ENCODE assay signal across 21 mouse cellular contexts in genomic region chr10:93114782-93115181, GRCm38 (mm10). TPM values are rescaled to one million over a fixed set of nuclear protein-coding genes. Genes with fewer than 3 reads are reported as not detected.
A peak's percentile ranks its signal among the peaks of the same experiment; 100 is the strongest.
DNase-seq lines count a peak whose midpoint lies in the region; ATAC-seq and TF ChIP-seq lines count a peak whose summit lies in the region.
"Had no signal": no experiment of that assay in that cellular context is flagged by ENCODE, and none has a peak within 500 bp of the region (broad histone marks: within the 10 kb centered on the region; RNA-seq: fewer than 3 reads in every experiment).

No protein-coding gene starts in this region.

- DNase-seq in heart, adult 11 months, result peak; percentile 45
- no peak for DNase-seq in heart, adult 2 months
- DNase-seq in frontal cortex, adult 2 months (ENCODE audit: extremely low spot score in 1 of 2, low spot score in 1 of 2), result no peak
- DNase-seq in MN1 (ENCODE audit: low spot score), result no peak
- no peak for DNase-seq in lung, adult 18-20 months
- DNase-seq: adrenal gland, postnatal 14 days; cerebellum, adult 11-12 months; cerebellum, postnatal 14 days; gastrocnemius, postnatal 36 days; kidney, adult 11 months; kidney, postnatal 10 days; lung, adult 2 months had no signal

- H3K79me2 ChIP-seq in heart, adult 2 months (replicated peaks; ENCODE audit: control insufficient read depth, insufficient read depth, low read length), result no peaks in the 10 kb centered on the region

- peak; percentile 83 for ATAC-seq in erythroblast, adult 5-6 weeks (replicated peaks; ENCODE audit: low FRiP score, poor library complexity, severe bottlenecking)
- ATAC-seq in liver, embryonic 16.5 days (ENCODE audit: low read depth), result peak; percentile 66
- no peak for ATAC-seq in kidney, embryonic 14.5 days (ENCODE audit: low FRiP score, low TSS enrichment)
- ATAC-seq: Patski had no signal

- no peak for TF ChIP-seq POLR2A in heart, adult 2 months (IDR thresholded peaks at IDR 0.05; ENCODE audit: insufficient read depth, low read depth, low read length)

- H3K4me3 ChIP-seq in heart, adult 2 months, result no peak overlapping the region
- H3K4me3 ChIP-seq in liver, embryonic 16.5 days (ENCODE audit: low read depth, low read length), result no peak overlapping the region
- no peak overlapping the region for H3K4me3 ChIP-seq in kidney, embryonic 14.5 days (ENCODE audit: low read length)
- H3K4me3 ChIP-seq: embryonic facial prominence, embryonic 15.5 days; heart, embryonic 10.5 days; midbrain, embryonic 10.5 days; neural tube, embryonic 12.5 days had no signal

- TF ChIP-seq CTCF in heart, adult 2 months (IDR thresholded peaks at IDR 0.05), result no peak

- 83% methylated on average over 1 of the region's 1 CpGs for WGBS in heart, adult 2 months
- 83% methylated on average over 1 of the region's 1 CpGs for WGBS in liver, embryonic 16.5 days (ENCODE audit: insufficient replicate concordance)
- WGBS in kidney, embryonic 14.5 days, result 76% methylated on average over 1 of the region's 1 CpGs

- no peaks in the 10 kb centered on the region for H3K9me3 ChIP-seq in liver, embryonic 16.5 days (replicated peaks; ENCODE audit: control insufficient read depth, low read length)
- H3K9me3 ChIP-seq in kidney, embryonic 14.5 days (ENCODE audit: control insufficient read depth, low read length), result 0 out of 2 replicates have a peak, but pooled peaks cover 3% of the 10 kb centered on the region
- H3K9me3 ChIP-seq: embryonic facial prominence, embryonic 15.5 days; heart, embryonic 10.5 days; midbrain, embryonic 10.5 days; neural tube, embryonic 12.5 days had no signal

- H3K4me2 ChIP-seq in liver, embryonic 16.5 days (ENCODE audit: low read depth, low read length), result no peak overlapping the region
- no peak overlapping the region for H3K4me2 ChIP-seq in kidney, embryonic 14.5 days (replicated peaks; ENCODE audit: low read depth, low read length)
- H3K4me2 ChIP-seq: embryonic facial prominence, embryonic 15.5 days; neural tube, embryonic 12.5 days had no signal

- H3K4me1 ChIP-seq in heart, adult 2 months (ENCODE audit: control insufficient read depth, insufficient read depth, low read length), result no peaks in the 10 kb centered on the region
- H3K4me1 ChIP-seq in liver, embryonic 16.5 days (ENCODE audit: control insufficient read depth, low read depth, low read length), result peaks cover 3% of the 10 kb centered on the region
- H3K4me1 ChIP-seq in kidney, embryonic 14.5 days (ENCODE audit: control insufficient read depth, insufficient read depth, low read length), result no peaks in the 10 kb centered on the region
- H3K4me1 ChIP-seq: embryonic facial prominence, embryonic 15.5 days; heart, embryonic 10.5 days; midbrain, embryonic 10.5 days; neural tube, embryonic 12.5 days had no signal

- intact Hi-C loops in heart, adult 2 months (cut with DNase I), result no loop called here

- H3K27ac ChIP-seq in heart, adult 2 months, result no peak overlapping the region
- no peak overlapping the region for H3K27ac ChIP-seq in liver, embryonic 16.5 days (ENCODE audit: low read length)
- no peak overlapping the region for H3K27ac ChIP-seq in kidney, embryonic 14.5 days (ENCODE audit: low read depth, low read length)
- H3K27ac ChIP-seq: embryonic facial prominence, embryonic 15.5 days; heart, embryonic 10.5 days; midbrain, embryonic 10.5 days; neural tube, embryonic 12.5 days; stomach, postnatal 0 days had no signal

- H3K9ac ChIP-seq in heart, adult 2 months (ENCODE audit: low read depth, low read length), result no peak overlapping the region
- H3K9ac ChIP-seq in liver, embryonic 16.5 days (ENCODE audit: low read depth, low read length), result no peak overlapping the region
- H3K9ac ChIP-seq in kidney, embryonic 14.5 days (ENCODE audit: low read depth, low read length), result no peak overlapping the region
- H3K9ac ChIP-seq: embryonic facial prominence, embryonic 15.5 days; neural tube, embryonic 12.5 days had no signal

- no peak for TF ChIP-seq EP300 in heart, adult 2 months (IDR thresholded peaks at IDR 0.05; ENCODE audit: insufficient read depth, low read depth, low read length)

- no peaks in the 10 kb centered on the region for H3K27me3 ChIP-seq in heart, adult 2 months (ENCODE audit: control insufficient read depth, insufficient read depth, low read length)
- H3K27me3 ChIP-seq in liver, embryonic 16.5 days (ENCODE audit: control insufficient read depth, insufficient read depth, low read depth, low read length), result no peaks in the 10 kb centered on the region
- H3K27me3 ChIP-seq in kidney, embryonic 14.5 days (ENCODE audit: control insufficient read depth, insufficient read depth, low read length), result no peaks in the 10 kb centered on the region
- H3K27me3 ChIP-seq: embryonic facial prominence, embryonic 15.5 days; neural tube, embryonic 12.5 days; Patski had no signal

- H3K36me3 ChIP-seq in heart, adult 2 months (ENCODE audit: control insufficient read depth, insufficient read depth, low read length), result no peaks in the 10 kb centered on the region
- no peaks in the 10 kb centered on the region for H3K36me3 ChIP-seq in liver, embryonic 16.5 days (ENCODE audit: control insufficient read depth, insufficient read depth)
- H3K36me3 ChIP-seq in kidney, embryonic 14.5 days (ENCODE audit: control insufficient read depth, insufficient read depth, low read length), result no peaks in the 10 kb centered on the region
- H3K36me3 ChIP-seq: embryonic facial prominence, embryonic 15.5 days; heart, embryonic 10.5 days; midbrain, embryonic 10.5 days; neural tube, embryonic 12.5 days had no signal

RNA-seq across cellular contexts. Expression of gene Cfap54, which starts 33.4 kb away (rescaled TPM):
- total RNA-seq in heart, adult 2 months (2021), result under 1 TPM; 0.26 to 0.82 TPM
- polyA plus RNA-seq in heart, adult 2 months (2012; rRNA removed), result 0.18 and 0.47 TPM in 2 replicates
- 0.42 TPM in 1 of 2 replicates, not detected in the other for total RNA-seq in erythroblast, adult 5-6 weeks (2015; ENCODE audit: low replicate concordance)
- 1.2 and 4.2 TPM in 2 replicates for total RNA-seq in erythroblast, adult 5-6 weeks (2017; ENCODE audit: low replicate concordance)
- polyA plus RNA-seq in liver, embryonic 16.5 days (2015; fragmentation: Nextera tagmentation; extraction: Ambion mirVana), result 0.07 TPM in 1 of 2 replicates, not detected in the other
- polyA plus RNA-seq in frontal cortex, adult 2 months (2012; rRNA removed), result 3.5 and 3.8 TPM in 2 replicates
- 0.33 and 0.49 TPM in 2 replicates for polyA plus RNA-seq in kidney, embryonic 14.5 days (2014; fragmentation: Nextera tagmentation; extraction: Ambion mirVana)
- polyA plus RNA-seq: stomach, postnatal 0 days had no signal

RNA-seq across cellular contexts. Expression of gene Cdk17, which starts 45.9 kb away (rescaled TPM):
- 10 to 100 TPM; 14.3 to 18.8 TPM for total RNA-seq in heart, adult 2 months (2021)
- 16.6 and 22.5 TPM in 2 replicates for polyA plus RNA-seq in heart, adult 2 months (2012; rRNA removed)
- total RNA-seq in erythroblast, adult 5-6 weeks (2015; ENCODE audit: low replicate concordance), result 21.7 and 27.5 TPM in 2 replicates
- 26.2 and 35.1 TPM in 2 replicates for total RNA-seq in erythroblast, adult 5-6 weeks (2017; ENCODE audit: low replicate concordance)
- 8.3 and 8.7 TPM in 2 replicates for polyA plus RNA-seq in liver, embryonic 16.5 days (2015; fragmentation: Nextera tagmentation; extraction: Ambion mirVana)
- 139 and 147 TPM in 2 replicates for polyA plus RNA-seq in frontal cortex, adult 2 months (2012; rRNA removed)
- 17.0 and 24.8 TPM in 2 replicates for polyA plus RNA-seq in kidney, embryonic 14.5 days (2014; fragmentation: Nextera tagmentation; extraction: Ambion mirVana)
